Mouse (Mus musculus) testis, adult 2 months (tissue): ENCODE results near the gene Pccb.

Source experiments
- CTCF ChIP-seq: fragments of 200-500 bp; IDR thresholded peaks from 2 replicates; pipeline ENCODE4 v1.5.1; 2012; ENCODE audit warnings: low read depth, mild to moderate bottlenecking, inconsistent platforms, low read length, moderate library complexity; ENCODE audit not compliant: control insufficient read depth, insufficient read depth, insufficient replicate concordance
- POLR2A ChIP-seq: fragments of 200-500 bp; IDR thresholded peaks from 2 replicates; pipeline ENCODE4 v1.6.1; 2012; ENCODE audit warnings: low read depth, mild to moderate bottlenecking, inconsistent platforms, low read length, moderate library complexity; ENCODE audit not compliant: control insufficient read depth

DNA sequence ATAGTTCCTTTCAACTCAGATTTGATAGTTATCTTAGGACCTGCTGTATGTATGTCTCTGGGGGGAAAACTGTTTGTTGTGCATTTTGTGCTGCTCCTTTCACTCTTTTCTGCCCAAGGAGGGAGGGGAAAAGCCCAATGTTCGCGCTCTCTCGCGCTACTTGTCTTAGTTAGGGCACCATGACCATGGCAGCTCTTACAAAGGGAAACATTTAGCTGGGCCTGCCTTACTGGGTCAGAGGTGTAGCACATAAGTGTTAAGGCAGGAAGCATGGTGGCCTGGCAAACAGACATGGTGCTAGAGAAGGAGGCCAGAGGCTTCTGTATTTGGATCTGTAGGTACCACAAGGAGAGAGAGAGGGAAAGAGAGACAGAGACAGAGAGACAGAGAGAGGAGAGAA lies 43.9 kb upstream of the Pccb start:
- no peak for TF ChIP-seq CTCF
- TF ChIP-seq POLR2A: no peak
